Mouse (Mus musculus) thymus, adult 2 months (tissue): ENCODE data around the gene Ctnnbip1. TPM values are rescaled to one million over a fixed set of nuclear protein-coding genes. Genes with fewer than 3 reads are reported as not detected.
"Not testable (repeated sequence)": the region's sequence is repeated elsewhere in the genome, so short reads cannot be mapped to it uniquely, and the experiment has no call there.

Source experiments
- DNase-seq: peaks from one replicate; pipeline ENCODE4 v3.0.0; 2021
- H3K27ac ChIP-seq: fragments of 200-500 bp; 2 replicates; pipeline ENCODE4 v1.5.1; 2012; ENCODE audit warnings: low read length, control low read depth; ENCODE audit not compliant: control insufficient read depth, insufficient read depth
- H3K27me3 ChIP-seq: fragments of 200-500 bp; 2 replicates; pipeline ENCODE4 v1.6.1; 2012; ENCODE audit warnings: mild to moderate bottlenecking, low read length, moderate library complexity, mixed read lengths; ENCODE audit not compliant: control insufficient read depth, insufficient read depth
- H3K36me3 ChIP-seq: fragments of 200-500 bp; 2 replicates; pipeline ENCODE4 v1.6.1; 2012; ENCODE audit warnings: mild to moderate bottlenecking, low read length, moderate library complexity; ENCODE audit not compliant: control insufficient read depth, insufficient read depth
- H3K4me1 ChIP-seq: fragments of 200-500 bp; replicated peaks from 2 replicates; pipeline ENCODE4 v1.6.1; 2012; ENCODE audit warnings: low read length; ENCODE audit not compliant: control insufficient read depth, insufficient read depth
- H3K4me3 ChIP-seq: fragments of 200-500 bp; 2 replicates; pipeline ENCODE4 v1.5.1; 2012; ENCODE audit warnings: mild to moderate bottlenecking, low read length, control low read depth, moderate library complexity; ENCODE audit not compliant: control insufficient read depth, insufficient read depth
- CTCF ChIP-seq: fragments of 200-500 bp; IDR thresholded peaks from 2 replicates; pipeline ENCODE4 v1.5.1; 2012; ENCODE audit warnings: mild to moderate bottlenecking, control low read depth, low read length, moderate library complexity, borderline replicate concordance; ENCODE audit not compliant: control insufficient read depth, poor library complexity, insufficient read depth; ENCODE audit errors: extremely low read depth
- POLR2A ChIP-seq: fragments of 200-500 bp; IDR thresholded peaks from 2 replicates; pipeline ENCODE4 v1.6.1; 2012; ENCODE audit warnings: mild to moderate bottlenecking, low read length, control low read depth, moderate library complexity; ENCODE audit not compliant: control insufficient read depth, poor library complexity, insufficient read depth; ENCODE audit errors: extremely low read depth
- WGBS: fragments of 180-500 bp; shearing (Covaris S2); methylation state at CpG from one replicate; pipeline ENCODE4 v1.1.7; 2018; 5-methylcytosine and 5-hydroxymethylcytosine counted together
- polyA plus RNA-seq: library from polyadenylated mRNA; depleted of rRNA; stranded (reverse); fragments of >200 nt; gene quantifications from 2 replicates; pipeline ENCODE4 v1.2.3, GENCODE M21; 2012

Ctnnbip1 gene
- polyA plus RNA-seq, 1 experiment, result 17.9 TPM

DNA sequence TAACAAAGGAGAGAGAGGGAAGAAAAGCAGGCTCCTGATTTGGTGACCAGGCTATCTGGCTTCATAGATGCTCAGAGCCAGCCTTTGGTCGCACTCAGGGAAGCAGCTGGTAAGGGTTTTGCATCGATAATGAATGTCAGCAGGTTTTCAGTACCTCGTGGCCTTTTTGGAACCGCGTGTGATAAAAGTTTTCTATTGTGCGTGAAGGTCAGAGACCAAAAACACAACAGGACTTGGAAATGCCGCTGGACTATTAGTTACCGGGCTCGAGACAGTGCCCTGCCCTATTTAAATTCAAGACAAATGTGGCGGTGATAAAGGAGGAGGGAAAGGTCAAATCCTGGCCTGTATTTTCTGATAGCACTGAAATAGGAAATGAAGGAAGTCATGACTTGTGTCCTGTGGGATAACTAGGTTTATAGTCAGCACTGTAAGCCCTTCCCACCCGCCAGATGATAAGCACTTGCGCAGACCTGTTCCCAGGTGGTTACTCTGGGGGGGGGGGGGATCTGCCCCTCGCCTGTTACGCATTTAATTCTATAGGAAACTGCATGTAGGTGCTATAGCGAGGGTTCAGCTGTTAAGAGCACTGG is 88.8 kb downstream of the Ctnnbip1 start:
- TF ChIP-seq POLR2A, result no peak
- TF ChIP-seq CTCF, result no peak
- no peaks in the 10 kb centered on the region; the same call in 1 of the 2 replicates for H3K4me1 ChIP-seq
- H3K27ac ChIP-seq, result no peak overlapping the region
- H3K27me3 ChIP-seq, result no peaks in the 10 kb centered on the region
- DNase-seq, result no peak
- no peak overlapping the region for H3K4me3 ChIP-seq
- 82% methylated on average over 15 of the region's 15 CpGs for WGBS
- H3K36me3 ChIP-seq, result no peaks in the 10 kb centered on the region

DNA sequence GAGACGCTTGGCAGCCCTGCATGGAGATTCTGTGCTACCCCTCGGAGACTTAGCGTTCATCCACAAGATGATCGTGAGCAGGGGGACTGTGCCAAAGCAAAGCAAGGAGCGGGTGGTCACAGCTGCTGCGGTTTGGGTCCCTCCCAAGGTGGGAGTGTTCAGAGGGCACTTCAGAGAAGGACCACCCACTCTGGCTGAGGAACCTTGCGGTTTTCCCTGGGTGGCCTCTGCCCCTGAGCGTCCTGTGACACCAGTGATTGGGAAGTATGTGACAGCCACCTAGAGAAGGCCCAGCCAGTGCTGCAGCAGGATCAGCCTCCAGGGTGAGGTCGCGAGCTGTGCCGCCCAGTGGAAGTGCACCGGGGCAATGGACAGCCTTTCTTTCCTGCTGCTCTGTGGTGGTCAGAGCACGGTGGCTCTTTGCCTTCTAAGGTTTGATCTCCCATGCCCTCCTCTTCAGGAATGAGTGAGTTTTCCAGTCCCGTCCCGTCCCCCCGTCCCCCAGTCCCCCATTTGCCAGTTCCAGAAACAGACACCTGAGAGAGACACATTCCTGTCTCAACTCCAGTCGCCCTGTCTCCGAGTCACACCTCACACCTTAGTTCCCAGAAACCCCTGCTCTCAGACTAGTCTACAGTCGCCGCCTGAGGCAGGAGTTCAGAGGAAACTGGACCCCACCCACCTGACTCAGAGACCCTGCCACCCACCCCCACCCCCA is 89.7 kb downstream of the Ctnnbip1 start:
- Histone ChIP-seq H3K4me3 (no peak overlapping the region), H3K27me3 (no peaks in the 10 kb centered on the region), H3K27ac (no peak overlapping the region), H3K36me3 (no peaks in the 10 kb centered on the region), H3K4me1 (no peaks in the 10 kb centered on the region)
- 39% methylated on average over 20 of the region's 20 CpGs for WGBS
- TF ChIP-seq POLR2A (no peak), CTCF (no peak)
- DNase-seq, result no peak

DNA sequence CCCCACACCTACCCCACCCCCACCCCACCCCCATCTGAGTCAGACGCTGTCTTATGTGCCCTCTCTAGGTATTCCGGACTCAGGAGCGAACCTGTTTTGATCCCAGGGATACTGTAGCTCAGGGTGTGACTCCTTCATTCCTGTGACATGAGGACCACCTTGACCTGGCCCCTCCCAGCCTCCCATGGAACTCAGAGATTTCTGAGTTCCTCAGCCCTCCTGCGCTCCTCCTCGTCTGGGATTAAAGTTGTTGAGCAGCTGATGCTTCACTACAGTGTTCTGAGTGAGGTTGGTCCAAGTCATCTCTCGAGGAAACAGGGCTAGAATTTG is 90.2 kb downstream of the Ctnnbip1 start:
- Histone ChIP-seq H3K4me3 (no peak overlapping the region), H3K27ac (no peak overlapping the region), H3K27me3 (no peaks in the 10 kb centered on the region), H3K4me1 (no peaks in the 10 kb centered on the region), H3K36me3 (no peaks in the 10 kb centered on the region)
- no peak for TF ChIP-seq POLR2A
- TF ChIP-seq CTCF, result no peak
- 85% methylated on average over 6 of the region's 6 CpGs for WGBS
- no peak for DNase-seq

DNA sequence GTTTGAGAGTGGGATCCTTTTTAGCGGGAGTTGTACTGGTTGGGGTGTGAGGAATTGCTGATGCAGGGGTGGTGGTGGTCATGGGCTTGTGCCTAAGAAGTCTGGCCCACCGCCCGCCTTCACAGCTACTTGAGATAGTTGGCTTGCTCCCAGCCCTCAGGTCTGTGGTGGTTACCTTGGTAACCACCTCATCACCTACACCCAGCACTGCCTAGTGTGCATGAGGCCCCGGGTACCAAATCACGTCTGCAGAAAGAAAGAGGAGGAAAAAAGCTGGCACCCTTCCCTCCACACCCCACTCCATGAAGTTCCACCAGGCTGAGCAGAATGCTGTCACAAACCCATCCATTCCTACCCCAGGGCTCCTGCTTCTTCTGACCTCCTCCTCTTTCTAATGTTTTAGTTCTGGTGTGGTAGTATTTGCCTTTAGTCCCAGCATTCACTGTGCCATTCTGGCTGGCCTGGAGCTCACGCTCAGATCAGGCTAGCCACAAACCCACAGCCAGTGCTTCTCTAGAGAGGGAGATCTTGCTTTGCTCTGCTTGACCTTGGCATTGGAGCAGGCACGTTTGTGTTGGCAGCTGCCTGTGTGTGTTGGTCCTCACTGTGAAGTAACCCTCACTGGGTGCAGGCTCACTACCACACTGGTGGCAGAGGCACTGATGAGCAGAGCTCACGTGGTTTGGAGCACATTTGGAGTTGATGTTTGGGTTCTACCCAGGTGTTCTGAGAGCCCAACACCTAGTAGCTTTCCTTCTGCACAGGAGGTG is 91.4 kb downstream of the Ctnnbip1 start:
- DNase-seq, result no peak
- 70% methylated on average over 8 of the region's 8 CpGs for WGBS
- Histone ChIP-seq H3K27me3 (no peaks in the 10 kb centered on the region), H3K4me1 (no peaks in the 10 kb centered on the region), H3K36me3 (no peaks in the 10 kb centered on the region), H3K4me3 (no peak overlapping the region), H3K27ac (no peak overlapping the region)
- no peak for TF ChIP-seq POLR2A
- TF ChIP-seq CTCF, result no peak

GRCm38 (mm10) chr4:149611376-149612044 is 93.5 kb downstream of the Ctnnbip1 start:
- Histone ChIP-seq H3K4me3 (no peak overlapping the region), H3K4me1 (no peaks in the 10 kb centered on the region), H3K36me3 (no peaks in the 10 kb centered on the region), H3K27ac (no peak overlapping the region), H3K27me3 (no peaks in the 10 kb centered on the region)
- peak; percentile 45 for DNase-seq
- no peak for TF ChIP-seq CTCF
- no peak for TF ChIP-seq POLR2A
- WGBS, result 50% methylated on average over 10 of the region's 10 CpGs

GRCm38 (mm10) chr4:149613497-149613896 is 95.5 kb downstream of the Ctnnbip1 start:
- not testable (repeated sequence) for H3K4me1 ChIP-seq, H3K4me3 ChIP-seq, DNase-seq, H3K36me3 ChIP-seq, H3K27me3 ChIP-seq, H3K27ac ChIP-seq
- 69% methylated on average over 6 of the region's 6 CpGs for WGBS
